Mouse (Mus musculus) bone marrow, adult 2 months (tissue): ENCODE data around the gene Padi4. TPM values are rescaled to one million over a fixed set of nuclear protein-coding genes. Genes with fewer than 3 reads are reported as not detected.

Experiments used
- H3K27ac ChIP-seq: fragments of 200-500 bp; 2 replicates; pipeline ENCODE4 v1.5.1; 2012; ENCODE audit warnings: low read depth, mild to moderate bottlenecking, control low read depth, inconsistent platforms, low read length; ENCODE audit not compliant: control insufficient read depth, poor library complexity, insufficient read depth
- H3K4me1 ChIP-seq: fragments of 200-500 bp; 2 replicates; pipeline ENCODE4 v1.6.1; 2011; ENCODE audit warnings: low read length; ENCODE audit not compliant: control insufficient read depth, insufficient read depth
- H3K4me3 ChIP-seq: fragments of 200-500 bp; replicated peaks from 2 replicates; pipeline ENCODE3; 2011; ENCODE audit warnings: mild to moderate bottlenecking, low read depth, low read length, control low read depth; ENCODE audit not compliant: control insufficient read depth
- CTCF ChIP-seq: fragments of 200-500 bp; IDR thresholded peaks from 2 replicates; pipeline ENCODE4 v1.5.1; 2011; ENCODE audit warnings: low read length, control low read depth; ENCODE audit not compliant: control insufficient read depth, insufficient read depth
- POLR2A ChIP-seq: fragments of 200-500 bp; IDR thresholded peaks from 2 replicates; pipeline ENCODE4 v1.6.1; 2011; ENCODE audit warnings: low read depth, mild to moderate bottlenecking, control low read depth, low read length, borderline replicate concordance; ENCODE audit not compliant: control insufficient read depth
- WGBS: fragments of 180-500 bp; shearing (Covaris S2); methylation state at CpG from one replicate; pipeline ENCODE4 v1.1.7; 2018; 5-methylcytosine and 5-hydroxymethylcytosine counted together
- polyA plus RNA-seq: library from polyadenylated mRNA; stranded (reverse); fragments of >200 nt; gene quantifications from 2 replicates; pipeline ENCODE4 v1.2.4, GENCODE M21; 2011; ENCODE audit warnings: low replicate concordance; ENCODE audit not compliant: missing spikeins, insufficient read depth, insufficient read length

Padi4 gene
- polyA plus RNA-seq, 1 experiment = 60.1 TPM

DNA sequence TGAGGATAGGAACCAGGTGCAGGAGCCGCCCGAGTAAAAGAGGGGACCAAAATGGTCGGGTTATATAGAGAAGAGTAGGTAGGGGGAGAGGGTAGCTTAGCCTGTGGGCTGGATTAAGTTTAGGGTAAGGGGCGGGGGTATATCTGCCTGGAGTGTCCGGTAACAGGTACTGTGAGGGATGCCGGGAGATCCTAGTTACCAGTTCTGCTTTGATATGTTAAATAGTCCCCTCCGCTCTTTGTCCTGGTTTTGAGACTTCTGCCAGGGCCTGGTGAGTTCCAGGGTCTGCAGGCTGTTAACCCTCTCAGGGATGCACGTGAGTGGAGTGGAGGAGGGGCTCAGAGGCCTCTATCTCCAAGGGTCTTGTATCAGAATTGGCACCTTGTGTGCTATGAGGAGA, 70.4 kb downstream of the Padi4 start:
- H3K4me3 ChIP-seq = no peak overlapping the region

DNA sequence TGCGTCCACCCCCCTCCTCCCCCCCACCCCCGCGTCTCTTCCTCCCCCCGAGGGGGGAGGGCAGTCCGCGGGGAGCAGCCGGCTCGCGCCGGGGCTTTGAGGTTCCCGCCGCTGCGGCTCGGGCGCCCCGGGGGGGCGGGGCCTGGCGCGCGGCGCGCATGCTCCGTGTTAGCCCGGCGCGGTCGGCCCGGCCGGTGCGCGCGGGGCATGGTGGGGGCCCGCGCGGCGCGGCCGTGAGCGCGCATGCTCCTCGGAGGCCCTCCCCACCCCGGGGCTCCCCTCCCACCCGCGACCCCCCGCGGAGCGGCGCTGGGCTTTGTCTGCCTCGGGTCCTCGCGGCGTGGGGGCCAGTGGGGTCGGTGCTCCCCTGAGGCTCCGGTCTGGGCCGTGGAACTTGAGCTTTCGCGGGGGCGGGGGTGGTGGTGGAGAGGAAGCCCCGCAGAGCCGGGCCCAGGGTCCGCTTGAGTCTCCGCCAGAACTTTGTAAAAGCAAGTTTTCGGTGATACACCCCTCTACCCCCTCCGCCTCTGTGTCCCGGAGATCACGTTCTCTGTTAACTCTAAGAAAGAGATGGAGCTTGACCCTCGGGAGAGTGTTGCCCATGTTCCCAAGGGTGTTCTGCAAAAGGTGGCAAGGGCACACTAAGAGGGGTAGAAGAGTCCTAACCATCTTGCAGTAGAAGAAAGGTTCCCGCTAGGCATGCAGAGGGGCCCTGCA, 71.3 kb downstream of the Padi4 start:
- no peak for TF ChIP-seq CTCF
- peak; percentile 21; the same call in 1 of the 2 replicates for TF ChIP-seq POLR2A
- Histone ChIP-seq H3K27ac (peak overlapping the region; percentile 54; the same call in 1 of the 2 replicates), H3K4me1 (no peaks in the 10 kb centered on the region; the same call in none of the 2 replicates), H3K4me3 (peak overlapping the region; percentile 54)
- 2% methylated on average over 51 of the region's 68 CpGs for WGBS

More for the DNA sequence above, 70.4 kb downstream of the Padi4 start:
- H3K27ac ChIP-seq = no peak overlapping the region
- TF ChIP-seq POLR2A (no peak), CTCF (no peak)
- 37% methylated on average over 8 of the region's 8 CpGs for WGBS
- H3K4me1 ChIP-seq = no peaks in the 10 kb centered on the region; the same call in none of the 2 replicates

DNA sequence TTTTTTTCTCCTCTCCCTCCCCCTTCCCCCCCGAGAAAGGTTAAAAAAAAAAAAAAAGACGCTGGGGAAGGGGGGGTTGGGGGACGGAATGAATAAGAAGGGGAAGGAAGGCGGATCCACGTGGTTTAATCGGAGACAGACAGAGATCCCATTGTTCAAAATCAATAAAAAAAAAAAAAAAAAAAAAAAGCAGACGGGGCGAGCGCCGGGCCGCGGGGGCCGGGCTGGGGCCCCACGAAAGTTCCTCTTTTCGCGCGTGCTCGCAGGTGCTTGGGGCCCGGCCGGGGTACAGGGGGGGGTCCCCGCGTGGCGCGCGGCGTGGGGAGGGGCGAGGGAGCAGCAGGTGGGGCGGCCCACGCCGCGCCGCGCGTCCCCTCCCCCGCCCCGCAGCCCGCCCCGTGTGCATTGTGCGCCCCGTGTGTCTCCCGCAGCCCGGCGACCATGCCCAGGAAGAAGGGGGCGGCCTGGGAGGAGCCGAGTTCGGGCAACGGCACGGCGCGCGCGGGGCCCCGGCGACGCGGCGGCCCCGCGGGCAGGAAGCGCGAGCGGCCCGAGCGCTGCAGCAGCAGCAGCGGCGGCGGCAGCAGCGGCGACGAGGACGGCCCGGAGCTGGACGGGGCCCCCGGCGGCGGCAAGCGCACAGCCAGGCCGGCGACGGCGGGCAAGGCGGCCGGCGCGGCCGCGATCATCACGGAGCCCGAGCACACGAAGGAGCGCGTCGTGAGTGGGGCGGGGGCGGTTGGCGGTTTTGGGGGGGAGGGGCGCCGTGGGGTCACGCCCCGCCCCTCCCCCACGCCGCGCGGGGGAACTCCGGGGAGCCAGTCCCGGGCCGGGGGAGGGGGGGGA, 72.1 kb downstream of the Padi4 start:
- Histone ChIP-seq H3K27ac (peak overlapping the region; percentile 86), H3K4me1 (no peaks in the 10 kb centered on the region; the same call in none of the 2 replicates), H3K4me3 (peak overlapping the region; percentile 77)
- TF ChIP-seq POLR2A = no peak; the same call in 1 of the 2 replicates
- no peak for TF ChIP-seq CTCF
- 9% methylated on average over 75 of the region's 107 CpGs for WGBS

DNA sequence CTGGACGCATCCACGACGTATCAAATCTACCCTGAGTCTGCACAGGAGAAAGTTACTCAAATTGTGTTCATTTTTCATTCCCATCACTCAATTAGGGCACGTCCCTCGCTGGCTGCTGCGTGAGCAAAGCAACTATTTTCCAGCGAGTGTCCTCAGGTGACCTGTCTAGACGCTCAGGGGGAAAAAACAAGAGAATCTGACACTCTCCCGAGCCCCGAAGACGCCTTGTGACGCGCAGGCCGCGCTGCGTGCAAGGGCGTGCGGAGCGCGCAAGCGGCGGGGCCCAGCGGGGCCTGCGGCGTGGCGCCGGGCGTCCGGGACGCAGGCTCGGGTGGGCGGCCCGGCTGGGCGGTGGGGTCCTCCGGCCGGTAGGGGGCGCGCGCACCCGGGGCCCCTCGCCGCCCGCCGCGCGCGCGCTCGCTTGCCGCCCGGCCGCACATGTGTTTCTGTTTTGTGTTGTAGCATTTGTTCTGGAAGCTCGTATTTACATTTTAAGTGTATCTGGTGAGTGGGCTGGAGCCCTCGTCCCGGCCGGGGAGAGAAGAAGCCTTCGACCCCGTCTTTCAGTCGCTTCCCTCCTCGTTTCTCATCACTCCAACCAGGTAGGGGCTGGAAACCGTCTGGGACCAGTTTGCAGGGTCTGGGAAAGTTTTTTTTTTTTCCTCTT, 72.9 kb downstream of the Padi4 start:
- TF ChIP-seq CTCF (peak; percentile 34; the same call in 1 of the 2 replicates), POLR2A (peak; percentile 50; the same call in 1 of the 2 replicates)
- H3K27ac ChIP-seq = peak overlapping the region; percentile 94
- no peaks in the 10 kb centered on the region; the same call in none of the 2 replicates for H3K4me1 ChIP-seq
- 1% methylated on average over 61 of the region's 61 CpGs for WGBS
- H3K4me3 ChIP-seq = peak overlapping the region; percentile 77

DNA sequence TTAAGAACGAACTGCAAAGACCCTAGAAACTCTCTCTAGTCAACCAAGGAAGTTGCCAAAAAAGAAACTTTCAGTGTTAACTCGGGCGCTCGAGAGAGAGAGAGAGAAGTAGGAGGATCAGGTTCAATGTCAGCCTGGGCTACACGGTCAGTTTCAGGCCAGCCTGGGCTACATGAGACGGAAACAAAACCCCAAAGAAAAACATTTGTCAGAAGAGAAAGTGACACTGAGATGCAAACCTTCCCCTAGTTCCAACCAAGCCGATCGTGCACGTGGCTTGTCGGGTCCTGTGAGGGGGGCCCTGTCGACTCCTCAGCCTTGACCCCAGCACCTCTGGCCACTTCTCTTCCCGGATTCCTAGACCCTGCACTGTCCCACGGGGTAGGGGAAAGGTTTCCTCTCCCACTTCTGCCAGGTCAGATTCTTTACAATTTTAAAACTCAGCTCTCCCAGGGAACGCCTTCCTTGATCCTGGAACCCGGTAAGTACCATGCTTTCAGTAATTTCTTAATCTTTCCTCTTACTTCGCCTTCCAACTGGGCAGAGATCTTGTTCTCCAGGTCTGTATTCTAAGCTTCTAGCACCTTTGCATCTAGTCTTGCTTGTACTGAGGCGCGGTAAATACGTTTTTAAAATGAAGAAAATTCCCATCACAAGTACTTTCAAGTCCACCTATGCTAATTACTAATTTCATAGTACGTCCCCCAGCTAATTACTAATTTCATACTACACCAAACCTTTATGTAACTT, 73.6 kb downstream of the Padi4 start, which contains the start of gene Rcc2:
Rcc2 (plus strand) TSS at position 273 of the 750 bp plus-strand sequence.
- WGBS = 1% methylated on average over 20 of the region's 20 CpGs
- no peaks in the 10 kb centered on the region; the same call in none of the 2 replicates for H3K4me1 ChIP-seq
- H3K27ac ChIP-seq = peak within 1 kb of the TSS; percentile 94
- peak within 1 kb of the TSS; percentile 77 for H3K4me3 ChIP-seq
- TF ChIP-seq POLR2A (no peak), CTCF (no peak)

DNA sequence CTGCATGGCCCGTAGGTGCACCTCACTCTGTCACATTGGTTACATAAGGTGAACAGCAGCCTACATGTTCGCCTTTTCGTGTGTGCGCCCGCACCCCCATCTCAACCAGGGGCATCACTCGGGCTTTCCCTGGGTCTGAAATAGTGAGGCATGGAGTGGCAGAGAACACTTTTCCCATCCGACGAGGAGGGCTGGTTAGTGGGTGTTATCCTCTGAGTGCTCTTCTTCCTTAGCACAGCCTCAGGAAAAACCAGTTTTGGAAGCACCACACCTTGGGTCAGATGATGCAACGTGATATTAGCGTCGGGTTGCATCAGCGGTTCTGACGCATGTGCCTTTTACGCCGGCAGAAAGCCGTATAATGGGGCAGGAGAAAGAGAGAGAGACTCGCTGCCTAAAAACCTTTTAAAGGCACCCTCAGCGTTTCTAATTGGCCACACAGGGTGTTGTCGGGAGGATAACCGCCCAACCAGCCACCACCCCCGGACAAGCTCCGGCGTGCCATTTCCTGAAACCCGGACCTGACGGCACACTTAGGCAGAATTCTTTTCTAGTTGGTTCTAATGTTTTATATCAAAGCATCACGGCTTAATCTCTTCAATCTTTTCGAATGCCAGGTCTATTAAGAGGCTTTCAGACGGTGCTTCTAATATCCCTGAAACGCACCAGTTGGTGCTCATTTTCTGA, 74.5 kb downstream of the Padi4 start:
- no peaks in the 10 kb centered on the region; the same call in none of the 2 replicates for H3K4me1 ChIP-seq
- peak overlapping the region; percentile 53 for H3K4me3 ChIP-seq
- TF ChIP-seq POLR2A (peak; percentile 60; the same call in 1 of the 2 replicates), CTCF (no peak)
- H3K27ac ChIP-seq = peak overlapping the region; percentile 76
- WGBS = 2% methylated on average over 29 of the region's 29 CpGs

Other genes with a start within 250 kb of the Padi4 start
- 7.0 and 11.0 TPM in 2 replicates for gene Arhgef10l, start 108.2 kb downstream of the Padi4 start, polyA plus RNA-seq
- gene Rcc2, start 73.7 kb downstream of the Padi4 start, polyA plus RNA-seq = 92.8 and 105 TPM in 2 replicates
- not detected in 2 replicates for gene Padi6, start 31.6 kb downstream of the Padi4 start, polyA plus RNA-seq
- gene Padi3, start 36.4 kb upstream of the Padi4 start, polyA plus RNA-seq = 1.1 TPM in 1 of 2 replicates, not detected in the other
- gene Padi1, start 71.5 kb upstream of the Padi4 start, polyA plus RNA-seq = not detected in 2 replicates
- gene Padi2, start 132.1 kb upstream of the Padi4 start, polyA plus RNA-seq = 5.6 and 11.4 TPM in 2 replicates
- gene Sdhb, start 187.0 kb upstream of the Padi4 start, polyA plus RNA-seq = 33.6 and 65.3 TPM in 2 replicates
- 28.4 and 46.7 TPM in 2 replicates for gene Atp13a2, start 212.6 kb upstream of the Padi4 start, polyA plus RNA-seq
- 1.9 and 4.0 TPM in 2 replicates for gene Mfap2, start 236.2 kb upstream of the Padi4 start, polyA plus RNA-seq